Mouse (Mus musculus) MEL (cell line): Measurements from ENCODE around the gene Dchs2.

Experiments used
- CTCF ChIP-seq, 3 experiments: IDR thresholded peaks in 2 of 3; conservative IDR thresholded peaks in 1 of 3; 2 replicates each; pipeline ENCODE4 v1.5.1; 2011 to 2012; ENCODE audit warnings: low read length in 3 of 3, low read depth in 2 of 3, mild to moderate bottlenecking in 2 of 3, improper control_type of control experiment in 1 of 3, inconsistent platforms in 1 of 3, mixed read lengths in 1 of 3, moderate library complexity in 1 of 3; ENCODE audit not compliant: control insufficient read depth in 1 of 3, insufficient read depth in 1 of 3, poor library complexity in 1 of 3, severe bottlenecking in 1 of 3
- EP300 ChIP-seq, 2 experiments: IDR thresholded peaks; 2 replicates each; pipeline ENCODE4 v1.6.1; 2011; ENCODE audit warnings: improper control_type of control experiment in 2 of 2, low read length in 2 of 2, low read depth in 1 of 2, mild to moderate bottlenecking in 1 of 2
- TAL1 ChIP-seq: IDR thresholded peaks from 2 replicates; pipeline ENCODE4 v1.6.1; 2012; ENCODE audit warnings: mild to moderate bottlenecking, inconsistent platforms, low read length, moderate library complexity, mixed read lengths

DNA sequence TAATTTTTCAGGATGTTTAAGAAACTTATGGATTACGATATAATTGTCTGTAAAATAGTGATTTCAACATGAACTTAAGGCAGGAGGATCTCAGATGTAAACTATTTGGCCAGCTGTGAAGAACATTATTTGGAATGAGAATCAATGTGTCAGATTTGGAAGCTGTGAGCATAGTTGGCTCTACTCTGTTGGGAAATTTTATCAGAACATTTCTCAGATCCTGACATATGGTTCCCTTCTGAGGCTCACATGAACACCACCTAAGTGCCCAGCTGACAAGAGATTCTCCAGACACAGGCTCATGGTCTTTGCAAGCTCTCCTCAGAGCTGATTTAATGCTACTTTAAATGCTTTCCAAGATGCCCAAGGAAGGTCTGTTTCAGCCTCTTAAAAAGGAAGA is 156.1 kb downstream of the Dchs2 start:
- TF ChIP-seq TAL1 (no peak), CTCF (IDR thresholded peaks at IDR 0.05 in 2 of 3, conservative IDR thresholded peaks at IDR 0.05 in 1 of 3; ENCODE audit: control insufficient read depth in 1 of 3, insufficient read depth in 1 of 3, low read depth in 2 of 3, low read length in 3 of 3, poor library complexity in 1 of 3, severe bottlenecking in 1 of 3) (no peak), EP300 (IDR thresholded peaks at IDR 0.05; ENCODE audit: low read depth in 1 of 2, low read length in 2 of 2) (no peak)
